Mouse (Mus musculus) megakaryocyte-erythroid progenitor cell, adult 5-6 weeks (primary cell): ENCODE measurements around the gene Dph1. TPM values are rescaled to one million over a fixed set of nuclear protein-coding genes. Genes with fewer than 3 reads are reported as not detected.

ENCODE experiments used
- ATAC-seq: replicated peaks from 2 replicates; pipeline ENCODE4 v1.8.0; 2016; ENCODE audit warnings: mild to moderate bottlenecking, inconsistent platforms; ENCODE audit not compliant: severe bottlenecking, poor library complexity, low FRiP score, low TSS enrichment
- total RNA-seq, 2 experiments: library from RNA; stranded (forward) in 1 of 2; stranded (reverse) in 1 of 2; fragments of 200-1000, 215-1000 nt in 1 of 2; fragments of >200 nt in 1 of 2; fragmentation: Nextera tagmentation in 1 of 2; gene quantifications; 2 replicates each; pipeline ENCODE4 v1.2.3; 2014 to 2017

Dph1 gene
- total RNA-seq (2014; fragmentation: Nextera tagmentation) (22.3 and 25.0 TPM in 2 replicates), total RNA-seq (2017) (13.3 and 14.2 TPM in 2 replicates)

DNA sequence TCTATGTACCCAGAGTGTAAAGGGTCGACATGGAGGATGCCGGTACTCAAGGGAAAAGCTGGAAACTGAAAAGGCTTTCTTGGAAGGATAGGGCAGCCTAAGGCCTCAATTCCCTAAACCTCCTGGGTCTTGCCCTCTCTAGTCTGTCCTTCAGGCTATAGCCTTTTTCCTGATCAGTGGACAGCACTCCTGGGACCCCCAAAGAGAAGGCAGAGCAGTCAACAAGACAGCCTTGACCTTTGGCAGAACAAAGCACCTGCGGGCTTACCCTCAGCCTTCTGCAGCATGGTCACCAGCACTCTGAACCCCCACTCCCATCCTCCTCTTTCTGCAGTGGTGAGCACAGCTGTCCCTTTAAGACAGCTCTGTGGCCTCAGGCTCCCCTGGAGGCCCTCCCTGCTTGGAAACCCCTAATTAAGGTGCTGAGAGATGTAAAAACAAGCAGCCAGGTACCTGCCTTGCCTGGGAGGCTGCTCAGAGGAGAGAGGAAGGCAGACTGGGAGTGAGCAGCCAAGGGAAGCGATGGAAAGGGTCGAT, at the start of gene Dph1:
Gene Dph1, minus strand, starts transcription at position 337 of the 537 bp plus-strand sequence.
- no peak for ATAC-seq

DNA sequence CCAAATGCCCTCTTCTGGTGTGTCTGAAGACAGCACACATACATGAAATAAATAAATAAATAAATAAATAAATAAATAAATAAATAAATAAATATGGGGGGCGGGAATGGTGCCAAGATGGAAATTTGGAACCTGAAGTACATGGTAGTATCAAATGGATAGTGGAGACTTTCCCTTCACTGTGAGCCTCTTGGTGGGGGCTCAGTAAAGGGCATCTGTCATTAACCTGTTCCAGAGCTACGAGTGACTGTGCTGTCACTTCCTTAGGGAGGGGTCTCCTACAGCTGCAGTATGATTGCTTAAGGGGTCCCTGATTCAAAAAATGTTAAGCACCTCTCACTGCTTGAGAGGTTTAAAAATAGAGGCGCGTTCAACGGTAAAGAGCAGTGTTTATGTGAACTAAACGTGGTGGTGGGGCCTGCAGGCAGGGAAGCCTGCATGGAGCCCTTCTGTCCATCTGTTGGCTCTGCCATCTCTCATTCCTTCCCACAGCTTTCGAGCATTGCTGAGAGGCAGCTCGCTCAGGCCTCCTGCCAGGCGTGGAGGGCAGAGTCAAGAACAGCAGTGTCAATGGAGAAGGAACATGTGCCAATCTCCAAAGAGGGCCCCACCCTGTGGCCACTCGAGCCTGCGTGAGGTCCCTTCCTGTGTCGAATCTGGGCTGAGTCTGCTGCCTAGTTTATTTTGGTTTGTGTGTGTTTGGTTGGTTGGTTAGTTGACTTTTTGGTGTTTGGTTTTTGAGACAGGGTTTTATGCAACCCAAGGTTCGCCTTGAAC, 49.3 kb upstream of the Dph1 start:
- ATAC-seq: peak; percentile 73

DNA sequence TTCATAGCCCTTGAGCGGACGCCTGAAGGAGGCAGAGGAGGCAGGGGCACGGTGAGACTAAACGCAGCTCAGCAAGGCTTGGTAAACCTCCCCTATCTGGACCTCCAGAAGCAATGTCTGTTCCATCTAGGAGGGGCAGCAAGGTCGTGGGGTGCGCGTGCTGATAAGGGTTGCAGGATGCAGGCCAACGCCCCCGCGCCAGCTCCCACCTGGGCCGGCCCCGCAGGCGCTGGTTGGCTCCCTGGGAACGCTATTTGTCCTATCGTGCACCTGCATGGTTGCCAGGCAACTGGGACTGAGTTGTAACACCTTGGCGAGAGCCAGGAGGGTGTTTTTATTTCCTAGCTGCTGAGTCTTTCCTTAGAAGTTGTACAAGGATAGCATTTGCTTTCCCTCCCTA, 43.7 kb upstream of the Dph1 start:
- ATAC-seq: peak; percentile 79

DNA sequence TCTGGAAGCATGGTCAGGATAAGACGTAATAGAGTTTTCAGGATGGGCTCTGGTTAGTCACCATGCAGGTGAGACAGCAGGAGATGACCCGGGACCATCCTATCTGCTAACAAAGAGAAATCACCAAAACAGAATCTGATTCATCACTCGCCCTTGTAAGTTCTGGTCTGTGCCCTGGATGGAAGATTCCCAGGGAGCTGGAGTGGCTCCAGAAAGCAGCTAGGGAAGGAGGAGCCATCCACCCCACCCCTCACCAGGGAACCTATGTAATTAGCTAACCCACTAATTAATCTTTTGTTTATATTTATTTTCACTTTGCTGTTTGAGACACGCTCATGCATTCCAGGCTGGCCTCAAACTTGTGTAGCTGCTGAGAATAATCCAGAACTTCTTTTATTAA, 41.4 kb upstream of the Dph1 start:
- no peak for ATAC-seq

DNA sequence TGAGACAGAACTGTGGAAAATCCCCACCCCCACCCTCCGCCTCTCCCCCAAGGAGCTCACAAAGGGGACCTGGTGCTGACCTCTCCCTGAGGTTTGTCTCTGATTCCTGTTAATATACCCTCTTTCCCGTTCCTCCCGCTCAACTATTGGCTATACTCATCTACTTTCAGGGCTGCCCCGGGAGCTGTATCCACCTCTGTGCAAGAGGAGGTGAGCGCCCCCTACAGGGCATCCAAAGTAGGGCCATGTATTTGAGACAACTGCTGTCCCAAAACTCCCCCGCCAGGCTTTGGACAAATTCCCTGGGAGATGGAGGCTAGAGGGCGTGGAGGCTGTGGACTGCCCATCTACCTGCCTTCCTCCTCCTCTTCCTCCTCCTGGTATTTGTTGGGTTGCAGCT, 40.7 kb upstream of the Dph1 start:
- ATAC-seq: peak; percentile 41; the same call in 1 of the 2 replicates

DNA sequence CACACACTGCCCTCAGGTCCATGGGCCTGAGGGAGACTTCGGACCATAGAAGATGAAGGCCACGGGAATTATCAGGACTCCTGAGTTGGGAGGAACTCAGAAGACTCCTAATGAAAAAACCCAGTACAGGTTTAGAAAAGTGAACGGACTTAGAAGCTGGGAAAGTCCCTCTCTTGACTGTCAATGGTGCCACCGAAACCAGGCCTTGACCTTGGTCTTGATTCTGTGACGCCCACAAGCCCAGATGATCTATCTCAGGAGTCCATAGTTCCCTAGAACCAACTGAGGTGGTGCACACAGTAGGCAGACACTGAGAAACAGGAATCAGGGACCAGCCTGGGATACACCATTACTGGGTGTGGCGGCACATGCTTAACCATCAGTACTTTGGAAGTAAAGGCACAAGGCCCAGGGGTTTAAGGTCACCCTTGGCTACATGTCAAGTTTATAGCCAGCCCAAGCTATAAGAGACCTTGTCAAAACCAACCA, 39.3 kb upstream of the Dph1 start:
- no peak for ATAC-seq

DNA sequence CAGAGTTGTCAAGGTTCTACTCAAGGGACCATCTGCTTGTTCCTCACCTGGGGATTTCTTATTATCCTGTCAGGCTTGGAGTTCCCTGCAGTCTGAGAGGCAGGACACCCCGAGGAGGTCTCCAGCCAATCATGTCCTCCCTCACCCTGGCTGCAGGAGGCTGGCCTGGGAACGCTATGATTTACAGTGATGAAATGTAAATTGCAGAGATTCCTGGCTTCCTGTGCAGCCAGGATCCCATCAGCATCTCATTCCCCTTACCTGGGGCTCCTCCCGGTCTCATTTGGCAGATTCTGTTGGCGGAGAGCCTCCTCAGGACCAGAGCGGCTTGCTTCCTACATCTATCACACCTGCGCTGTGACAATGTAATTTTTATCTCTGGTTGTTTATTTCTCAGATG, 38.2 kb upstream of the Dph1 start:
- ATAC-seq: no peak

DNA sequence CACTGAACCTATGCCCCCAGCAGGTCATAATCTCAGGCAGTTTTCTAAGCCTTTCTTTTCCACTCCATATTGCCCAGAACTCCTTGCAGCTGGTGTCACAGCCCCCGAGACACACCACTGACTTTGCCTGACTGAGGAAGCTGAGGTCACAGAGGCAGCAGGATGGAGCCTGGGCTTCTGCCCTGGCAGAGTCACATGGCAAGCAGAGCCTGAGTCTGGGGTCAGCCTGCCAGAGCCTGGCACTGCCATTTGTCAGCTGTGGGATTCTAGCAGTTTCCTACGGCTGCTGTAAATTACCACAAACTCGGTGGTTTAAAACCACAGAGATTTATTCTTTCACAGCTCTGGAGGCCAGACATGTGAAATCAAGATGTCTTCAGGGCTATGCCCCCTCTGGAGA, 36.6 kb upstream of the Dph1 start:
- no peak for ATAC-seq

DNA sequence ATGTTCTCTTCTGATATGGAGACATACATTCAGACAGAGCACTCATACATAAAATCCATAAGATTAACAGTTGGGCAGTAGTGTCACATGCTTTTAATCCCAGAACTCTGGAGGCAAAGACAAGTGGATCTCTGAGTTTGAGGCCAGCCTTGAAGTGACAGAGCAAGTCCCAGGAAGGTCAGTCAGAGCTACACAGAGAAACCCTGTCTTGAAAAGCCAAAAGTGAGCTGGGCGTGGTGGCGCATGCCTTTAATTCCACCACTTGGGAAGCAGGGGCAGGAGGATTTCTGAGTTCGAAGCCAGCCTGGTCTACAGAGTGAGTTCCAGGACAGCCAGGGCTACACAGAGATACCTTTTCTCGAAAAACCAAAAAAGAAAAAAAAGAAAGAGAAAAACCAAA, 33.8 kb upstream of the Dph1 start:
- ATAC-seq: no peak

DNA sequence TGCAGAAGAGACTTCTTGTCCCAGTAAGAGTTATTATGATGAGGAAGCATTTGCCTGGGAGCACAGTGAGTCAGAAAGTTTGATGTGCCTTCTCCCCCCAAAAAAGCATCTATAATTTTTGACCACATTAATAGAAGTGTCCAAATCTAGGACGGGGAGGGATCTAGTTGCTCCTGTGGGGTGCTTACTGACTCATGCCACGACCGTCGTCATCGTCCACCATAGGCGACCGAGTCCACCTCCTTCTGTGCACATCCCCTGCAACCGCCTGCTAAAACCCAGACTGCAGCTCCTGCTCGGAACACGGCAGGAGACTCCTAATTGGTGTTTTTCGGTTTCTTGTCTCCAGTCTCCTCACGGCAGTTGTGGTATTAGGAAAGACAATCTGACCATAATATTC, 33.0 kb upstream of the Dph1 start:
- no peak for ATAC-seq

DNA sequence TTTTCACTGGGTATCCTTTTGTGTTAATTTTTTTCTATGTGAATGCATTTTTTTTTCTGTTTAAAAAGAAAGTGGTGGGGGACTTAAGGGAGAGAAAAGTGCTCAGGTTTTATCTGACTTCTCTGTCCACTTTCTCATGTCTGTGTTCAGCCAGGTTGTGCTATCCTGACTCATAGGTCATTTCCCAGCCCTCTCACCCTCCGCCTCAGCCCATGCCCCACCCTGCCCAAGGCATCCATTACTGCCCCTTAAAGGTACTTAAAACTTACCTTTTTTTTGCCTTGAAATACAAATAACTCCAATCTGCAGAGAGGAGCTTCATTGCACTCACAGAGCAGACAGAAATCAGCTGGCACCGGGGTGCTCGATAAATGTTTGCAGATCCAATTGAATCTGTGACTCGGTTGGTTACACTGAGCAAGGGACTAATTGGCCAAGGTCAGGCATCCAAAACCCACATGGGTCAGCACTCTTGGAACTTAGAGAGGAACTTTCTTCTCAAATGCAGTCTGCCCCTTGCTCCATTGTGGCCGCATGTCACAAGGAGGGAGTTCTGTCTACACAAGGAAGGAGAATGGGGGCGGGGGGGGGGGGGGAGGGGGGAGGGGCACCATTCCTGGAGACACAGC, 29.6 kb upstream of the Dph1 start:
- ATAC-seq: no peak

DNA sequence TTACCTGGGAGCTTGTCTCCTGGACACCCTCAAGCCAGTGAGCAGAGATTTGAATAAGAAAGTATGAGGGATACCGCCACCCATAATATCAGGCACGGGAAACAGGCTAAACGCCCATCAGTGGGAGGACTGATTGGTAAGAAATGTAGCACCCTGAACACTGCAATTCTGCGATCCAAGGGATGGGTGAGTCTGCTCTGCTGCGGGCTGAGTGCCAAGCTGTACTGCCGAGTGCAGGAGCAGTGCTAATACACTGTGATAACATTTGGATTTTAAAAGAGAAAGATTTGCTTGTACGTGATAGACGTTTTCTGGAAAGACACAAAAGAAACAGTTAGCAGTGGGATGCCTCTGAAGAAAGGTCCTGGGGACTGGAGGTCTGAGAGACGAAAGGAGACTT, 29.1 kb upstream of the Dph1 start:
- ATAC-seq: 0 out of 2 replicates have a peak, but pooled peaks have one; percentile 26

DNA sequence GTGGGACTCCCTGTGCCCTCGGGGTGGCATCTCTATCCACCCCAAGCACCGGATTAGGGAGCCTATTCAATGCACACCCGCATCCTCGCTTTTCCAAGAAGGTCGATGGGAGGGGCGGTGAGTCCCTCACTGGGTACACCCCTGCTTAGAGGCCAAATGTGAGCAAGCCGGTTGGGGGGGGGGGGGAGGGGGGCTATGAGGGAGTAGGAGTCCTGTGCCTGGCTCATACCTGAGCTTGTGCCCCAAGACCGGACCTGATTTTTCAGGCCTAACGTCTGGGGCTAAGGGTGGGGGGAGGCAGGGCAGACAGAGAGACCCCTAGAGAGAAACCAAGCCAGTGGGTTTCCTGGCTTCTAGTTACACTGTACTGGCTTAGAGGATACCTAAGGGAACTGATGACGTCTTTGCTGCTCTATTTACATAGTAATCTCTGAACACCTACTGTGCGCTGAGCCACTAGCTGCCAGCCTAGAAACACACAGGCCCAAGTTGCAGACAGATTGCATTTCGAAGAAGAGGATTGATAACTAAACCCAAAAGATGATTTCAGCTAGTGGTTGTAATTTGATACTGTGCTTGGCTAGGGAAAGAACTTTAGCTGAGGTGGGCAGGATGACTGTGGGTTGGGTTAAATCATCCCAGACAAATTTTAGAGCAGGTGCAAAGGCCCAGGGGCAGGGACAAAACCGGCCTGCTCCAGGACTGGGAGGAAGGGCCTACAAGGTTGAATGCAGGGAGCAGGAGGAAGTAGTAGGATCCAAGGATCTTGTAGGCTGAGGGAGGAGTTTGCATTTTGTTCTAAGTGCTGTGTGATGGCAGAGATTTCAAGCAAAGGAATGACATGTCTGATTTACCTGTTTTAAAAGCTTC, 23.3 kb upstream of the Dph1 start:
- ATAC-seq: no peak

DNA sequence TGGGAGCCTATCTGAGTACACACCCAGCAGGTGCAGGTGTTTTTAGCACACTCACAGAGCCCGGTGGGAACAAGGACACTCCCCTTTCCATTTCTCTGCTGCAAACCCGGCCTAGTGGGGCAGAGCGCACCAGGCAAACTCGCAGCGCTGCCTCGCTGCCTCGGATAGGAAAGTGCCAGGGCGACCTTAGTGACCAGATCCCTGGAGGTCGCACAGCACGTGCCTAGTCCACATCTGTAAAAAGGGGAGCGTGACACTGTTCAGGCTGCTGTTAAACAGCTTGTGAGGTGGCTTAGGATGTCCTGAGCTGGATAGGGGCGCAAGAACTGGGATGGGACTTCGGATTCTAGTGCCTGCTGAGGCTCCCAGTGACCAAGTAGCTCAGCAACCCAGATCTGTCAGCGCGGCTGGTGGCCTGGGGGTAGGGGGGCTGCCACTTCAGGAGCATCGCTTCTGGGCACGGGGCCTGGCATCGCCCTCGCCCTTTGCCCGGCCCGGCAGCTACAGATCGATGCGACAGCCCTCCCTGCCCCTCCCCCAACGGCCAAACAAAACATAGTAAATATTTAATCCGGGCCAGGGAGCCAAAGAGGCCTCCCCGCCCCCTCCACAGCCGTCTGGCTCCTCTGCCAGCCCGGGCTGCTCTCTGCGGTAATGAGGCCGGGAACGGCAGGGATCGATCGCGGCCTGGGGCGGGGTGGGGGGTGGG, 22.5 kb upstream of the Dph1 start:
- ATAC-seq: no peak

DNA sequence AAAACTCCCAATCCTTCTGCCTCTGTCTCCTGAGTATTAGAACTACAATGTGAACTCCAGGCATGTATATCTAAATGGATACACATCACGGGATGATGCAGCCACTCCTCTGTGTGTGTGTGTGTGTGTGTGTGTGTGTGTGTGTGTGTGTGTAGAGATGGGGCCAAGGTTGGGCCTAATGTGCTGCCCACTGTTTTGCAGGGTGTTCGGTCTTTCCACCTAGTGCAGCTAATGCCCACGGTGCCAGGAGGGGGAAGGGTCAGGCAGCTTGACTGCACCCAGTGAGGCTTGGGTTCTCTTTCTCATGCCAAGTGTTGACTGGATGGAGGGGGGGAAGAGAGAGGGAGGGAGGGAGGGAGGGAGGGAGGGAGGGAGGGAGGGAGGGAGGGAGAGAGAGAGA, 21.8 kb upstream of the Dph1 start:
- ATAC-seq: no peak

DNA sequence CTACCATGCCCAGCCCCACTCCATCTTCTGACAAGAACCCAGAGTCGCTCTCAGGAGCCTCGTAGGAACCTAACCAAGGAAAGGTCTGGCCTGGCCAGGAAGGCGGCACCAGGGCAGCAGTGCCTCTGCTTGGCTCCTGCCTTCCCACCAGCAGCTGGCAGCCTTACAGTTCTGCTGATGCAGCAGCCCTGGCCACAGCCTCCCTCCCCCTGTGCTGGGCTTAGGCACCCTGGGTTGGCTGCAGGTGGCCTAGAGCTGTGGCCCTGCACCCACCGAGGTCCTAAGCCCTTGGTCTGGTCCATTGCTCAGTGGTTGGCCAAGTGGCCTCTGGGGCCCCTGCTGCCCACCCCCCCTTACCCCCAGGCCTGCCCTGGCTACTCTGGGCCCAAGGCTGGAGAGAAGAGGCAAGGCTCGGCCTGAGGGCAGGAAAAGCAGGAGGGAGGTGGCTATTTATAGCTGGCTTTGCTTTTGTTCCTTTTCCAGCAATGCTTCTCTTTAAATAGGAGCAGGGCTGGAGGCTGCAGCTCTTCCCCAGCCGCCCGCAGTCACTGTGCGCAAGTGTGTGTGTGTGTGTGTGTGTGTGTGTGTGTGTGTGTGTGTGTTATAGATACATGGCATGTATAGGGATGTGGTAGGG, 21.1 kb upstream of the Dph1 start:
- no peak for ATAC-seq

DNA sequence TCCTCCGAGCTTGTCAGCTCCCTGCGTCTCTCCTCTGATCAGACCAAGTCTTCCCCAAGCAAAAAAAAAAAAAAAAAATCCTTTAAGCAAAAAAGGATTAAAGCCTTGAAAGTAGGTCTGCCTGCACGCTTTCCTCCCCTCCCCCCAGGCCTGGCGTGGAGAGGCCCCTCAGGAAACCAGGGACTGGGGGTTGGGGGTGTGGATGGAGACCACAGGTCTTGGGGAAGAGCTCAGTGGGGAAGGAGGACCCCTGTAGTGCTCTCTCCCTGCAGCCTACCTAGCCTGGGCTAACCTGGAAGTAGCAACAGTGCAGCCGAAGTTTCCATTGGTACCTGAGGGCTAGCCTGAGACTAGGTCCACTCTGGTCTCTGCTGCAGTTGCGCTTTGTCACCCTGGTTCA, 19.7 kb upstream of the Dph1 start:
- ATAC-seq: no peak

DNA sequence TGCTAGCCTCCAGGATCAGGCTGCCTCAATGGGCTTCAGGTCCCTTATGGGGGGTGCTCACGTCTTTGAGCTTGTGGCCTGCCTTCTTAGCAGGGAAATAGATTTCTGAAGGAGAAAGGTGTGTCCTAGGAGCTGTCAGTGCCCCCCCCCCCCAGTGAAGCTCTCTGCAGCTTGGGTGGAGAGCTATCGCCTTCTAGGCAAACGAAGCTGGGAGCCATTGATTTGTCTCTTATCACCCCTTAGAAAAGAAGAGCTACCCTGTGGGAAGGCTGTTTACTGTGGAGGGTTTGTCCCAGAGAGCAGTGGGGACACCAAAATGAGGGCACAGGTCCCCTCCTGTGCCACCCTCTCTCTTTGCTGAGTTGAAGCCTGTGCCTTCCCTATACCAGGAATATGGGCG, 19.1 kb upstream of the Dph1 start:
- ATAC-seq: peak; percentile 66

DNA sequence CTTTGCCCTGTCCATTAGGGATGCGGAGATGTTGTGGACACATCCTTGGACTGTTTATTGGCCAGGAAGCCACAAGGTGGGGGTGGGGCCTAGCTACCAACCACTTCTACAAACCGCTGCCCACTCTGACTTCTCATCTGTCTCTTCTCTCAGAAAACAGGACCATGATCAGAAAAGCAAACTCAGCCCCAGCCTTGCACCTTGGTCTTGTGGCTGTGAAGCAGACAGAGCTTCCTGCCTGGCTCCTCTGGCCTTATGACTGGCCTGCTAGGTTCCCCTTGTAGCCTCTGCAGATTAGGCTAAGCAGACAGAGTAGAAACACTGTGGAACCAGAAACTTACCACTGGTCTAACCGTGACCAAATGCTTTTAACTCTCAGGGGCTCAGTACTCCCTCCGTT, 18.3 kb upstream of the Dph1 start:
- ATAC-seq: no peak
